Mouse (Mus musculus) adrenal gland (tissue): ENCODE results near the gene 4933428G20Rik.

ENCODE experiments used
- intact Hi-C: fragments of 180-260 bp; cut with DNase I; formaldehyde crosslinking; loops from one replicate; pipeline ENCODE4 v1.15.1; 2025

Gene 4933428G20Rik

DNA sequence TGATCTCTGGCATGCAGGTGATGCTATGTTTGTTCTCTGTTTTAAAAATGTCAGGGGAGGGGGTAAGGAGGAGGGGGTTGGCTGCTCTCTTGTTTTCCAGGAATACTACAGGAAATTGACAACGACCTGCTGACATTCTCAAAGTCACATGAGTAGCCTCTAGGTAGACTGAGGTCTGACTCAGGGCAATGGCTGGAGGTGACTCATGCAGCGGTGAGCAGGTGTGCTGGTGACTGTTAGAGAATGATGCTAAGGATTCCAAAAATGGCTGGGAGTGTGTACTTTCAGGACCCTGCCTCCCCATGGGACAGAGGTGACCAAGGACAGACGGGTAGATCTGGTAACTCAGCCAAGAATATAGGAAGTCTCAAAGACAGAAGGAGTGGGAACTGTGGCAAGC lies 8.1 kb upstream of the 4933428G20Rik start:
- intact Hi-C loops: no loop called here

DNA sequence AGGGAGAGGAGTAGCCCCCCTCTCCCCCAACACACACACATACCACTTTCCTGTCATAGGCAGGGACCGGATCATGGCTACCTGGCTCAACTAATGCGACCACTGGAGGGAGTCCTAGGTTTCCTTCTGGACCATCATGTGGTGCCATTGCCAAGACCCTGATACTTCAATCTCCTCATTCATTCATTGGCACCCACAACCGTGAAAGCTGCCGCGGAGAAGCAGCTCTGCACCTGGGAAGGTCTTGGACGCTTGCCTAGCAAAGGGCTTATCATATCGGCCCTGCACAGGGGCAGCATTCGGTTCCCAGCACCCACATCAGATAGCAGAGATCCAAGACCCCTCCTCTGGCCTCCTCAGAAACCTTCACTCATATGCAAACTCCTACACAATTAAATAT lies 6.2 kb upstream of the 4933428G20Rik start:
- intact Hi-C loops: no loop called here

DNA sequence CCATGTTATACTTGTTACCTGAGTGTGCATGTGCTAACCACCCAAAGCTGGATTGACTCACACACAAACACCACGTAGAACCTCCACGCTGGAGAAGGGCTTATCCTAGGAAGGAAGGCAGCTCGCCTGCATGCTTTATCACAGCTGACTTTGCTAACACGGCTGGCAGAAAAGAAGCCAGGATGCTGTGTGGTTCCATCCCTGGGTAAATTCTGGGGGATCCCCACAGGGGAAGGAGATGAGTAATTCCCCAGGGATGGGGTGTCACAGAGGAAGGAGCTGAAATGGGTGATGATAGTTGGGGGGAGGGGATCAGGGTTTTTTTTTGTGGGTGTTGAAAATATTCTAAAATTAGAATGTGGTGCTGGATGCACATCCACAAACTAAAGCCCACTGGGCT lies 5.6 kb upstream of the 4933428G20Rik start:
- intact Hi-C loops: no loop called here

DNA sequence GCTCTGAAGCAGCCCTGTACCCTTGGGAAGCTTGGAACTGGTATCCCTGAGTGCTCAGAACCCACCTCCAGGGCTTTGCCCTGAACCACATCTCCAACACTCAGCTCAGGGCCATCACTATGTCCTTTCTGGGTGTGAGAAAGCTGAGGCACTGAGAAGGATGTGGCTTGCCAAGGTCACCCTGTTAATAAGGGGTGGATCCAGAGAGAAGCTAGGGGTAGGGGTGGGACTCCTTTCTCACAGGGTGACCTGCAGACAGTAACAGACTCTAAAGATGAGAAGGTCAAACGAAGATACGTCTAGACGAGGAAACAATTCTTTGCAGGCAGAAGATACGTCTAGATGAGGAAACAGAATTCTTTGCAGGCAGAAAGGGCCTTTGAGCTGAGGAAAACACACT lies 2.7 kb upstream of the 4933428G20Rik start:
- intact Hi-C loops: no loop called here

DNA sequence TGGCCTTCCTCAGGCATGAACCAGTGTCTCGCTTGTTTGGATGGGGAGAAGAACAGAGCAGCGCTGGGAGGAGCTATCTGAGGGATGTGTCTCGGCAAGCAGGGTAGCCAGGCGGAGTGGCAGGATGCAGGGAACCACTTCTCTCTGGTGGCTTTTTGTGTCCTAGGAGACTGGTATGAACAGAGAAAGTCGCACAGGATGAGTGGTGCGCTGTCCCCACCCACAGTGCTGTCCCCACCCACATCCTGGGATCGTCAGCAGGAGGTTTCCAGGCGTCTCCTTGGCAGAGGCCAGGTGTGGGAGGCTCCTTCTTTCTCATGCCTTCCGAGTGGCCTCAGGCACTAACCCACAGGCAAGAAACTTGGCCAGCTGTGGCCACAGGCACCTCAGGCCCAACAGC lies 2.2 kb upstream of the 4933428G20Rik start:
- intact Hi-C loops: no loop called here

DNA sequence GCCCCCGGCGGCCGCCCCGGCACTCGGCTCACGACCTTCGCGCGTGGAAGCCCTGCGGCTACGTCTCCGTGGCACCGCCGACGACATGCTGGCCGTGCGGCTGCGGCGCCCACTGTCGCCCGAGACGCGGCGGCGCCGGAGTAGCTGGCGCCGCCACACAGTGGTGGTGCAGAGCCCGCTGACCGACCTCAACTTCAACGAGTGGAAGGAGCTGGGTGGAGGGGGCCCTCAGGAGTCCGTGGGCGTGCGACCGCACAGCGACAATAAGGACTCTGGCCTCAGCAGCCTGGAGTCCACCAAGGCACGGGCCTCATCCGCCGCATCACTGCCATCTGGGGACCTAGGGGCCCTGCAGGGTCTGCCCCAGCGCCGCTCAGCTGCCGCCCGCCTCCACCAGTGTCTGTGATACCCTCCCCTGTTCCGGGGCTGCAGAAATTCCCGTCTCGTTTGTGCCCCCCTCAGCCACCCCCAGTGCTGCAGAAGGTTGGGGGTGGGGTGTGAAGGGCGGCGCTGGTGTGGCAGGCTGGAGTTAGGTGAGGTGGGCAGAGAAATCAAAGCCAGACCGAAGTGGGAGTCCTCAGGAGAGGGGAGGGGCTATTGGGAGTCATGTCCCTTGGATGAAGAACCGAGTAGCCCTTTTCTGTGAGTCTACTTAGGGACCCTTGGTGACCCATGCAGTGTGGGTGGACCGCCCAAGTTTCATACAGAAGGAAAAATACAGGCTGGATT lies 744 bp upstream of the 4933428G20Rik start:
- intact Hi-C loops: no loop called here

DNA sequence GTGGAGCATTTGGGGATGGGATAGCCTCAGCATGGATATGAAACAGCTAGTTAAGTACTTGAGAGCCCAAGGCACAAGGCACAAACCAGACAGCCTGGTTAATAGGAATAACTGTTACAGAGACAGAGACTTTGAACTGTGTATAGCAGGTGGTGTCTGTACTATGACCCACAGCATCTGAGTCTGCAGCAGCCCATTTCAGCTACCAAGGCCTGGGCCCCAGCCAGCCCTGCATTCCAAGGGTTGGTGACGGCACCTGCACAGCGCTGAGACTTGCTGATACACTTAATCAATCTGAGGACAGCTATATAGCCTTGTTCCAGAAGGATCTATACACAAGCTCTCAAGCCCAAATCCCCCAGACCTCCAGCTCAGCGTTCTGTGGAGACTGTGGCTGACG lies 2.6 kb downstream of the 4933428G20Rik start:
- intact Hi-C loops: no loop called here

DNA sequence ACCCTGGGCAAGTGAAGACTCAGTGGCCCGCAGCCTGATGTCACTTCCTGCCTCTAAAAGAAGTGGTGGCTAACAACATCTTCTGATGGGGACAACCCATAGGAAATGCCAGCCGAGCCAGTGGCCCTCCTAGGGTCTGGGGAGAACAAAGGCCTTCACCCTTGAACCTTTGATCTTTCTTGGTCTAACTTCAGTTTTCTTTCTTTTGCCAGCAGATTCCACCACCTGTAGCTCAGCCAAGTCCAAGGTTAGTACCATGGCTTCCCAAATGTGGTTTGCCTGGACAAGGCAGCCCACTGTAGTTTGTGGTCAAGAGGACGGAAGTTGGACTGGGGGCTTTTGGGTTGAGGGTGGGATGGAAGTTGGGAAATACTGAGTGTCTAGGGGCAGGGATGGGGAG lies 7.3 kb downstream of the 4933428G20Rik start:
- intact Hi-C loops: no loop called here

DNA sequence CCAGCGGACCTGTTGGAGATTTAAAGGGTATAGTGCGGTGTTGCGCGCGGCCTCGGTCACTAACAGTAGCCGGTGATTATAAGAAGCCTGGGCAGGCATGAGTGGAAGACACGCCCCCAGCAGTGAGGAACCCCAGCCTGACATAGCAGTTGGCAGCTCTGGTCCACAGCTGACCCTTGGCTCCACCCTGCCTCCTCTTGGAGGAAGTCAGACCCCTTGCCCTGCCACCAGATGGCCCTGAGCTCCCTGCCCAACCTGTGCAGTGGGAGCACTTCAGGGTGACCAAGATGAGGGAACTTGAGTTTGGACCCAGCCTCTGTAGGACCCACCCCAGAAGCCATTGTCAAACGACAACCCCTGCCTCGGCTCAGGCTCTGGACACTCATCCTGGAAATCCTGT lies 8.5 kb downstream of the 4933428G20Rik start:
- intact Hi-C loops: no loop called here

DNA sequence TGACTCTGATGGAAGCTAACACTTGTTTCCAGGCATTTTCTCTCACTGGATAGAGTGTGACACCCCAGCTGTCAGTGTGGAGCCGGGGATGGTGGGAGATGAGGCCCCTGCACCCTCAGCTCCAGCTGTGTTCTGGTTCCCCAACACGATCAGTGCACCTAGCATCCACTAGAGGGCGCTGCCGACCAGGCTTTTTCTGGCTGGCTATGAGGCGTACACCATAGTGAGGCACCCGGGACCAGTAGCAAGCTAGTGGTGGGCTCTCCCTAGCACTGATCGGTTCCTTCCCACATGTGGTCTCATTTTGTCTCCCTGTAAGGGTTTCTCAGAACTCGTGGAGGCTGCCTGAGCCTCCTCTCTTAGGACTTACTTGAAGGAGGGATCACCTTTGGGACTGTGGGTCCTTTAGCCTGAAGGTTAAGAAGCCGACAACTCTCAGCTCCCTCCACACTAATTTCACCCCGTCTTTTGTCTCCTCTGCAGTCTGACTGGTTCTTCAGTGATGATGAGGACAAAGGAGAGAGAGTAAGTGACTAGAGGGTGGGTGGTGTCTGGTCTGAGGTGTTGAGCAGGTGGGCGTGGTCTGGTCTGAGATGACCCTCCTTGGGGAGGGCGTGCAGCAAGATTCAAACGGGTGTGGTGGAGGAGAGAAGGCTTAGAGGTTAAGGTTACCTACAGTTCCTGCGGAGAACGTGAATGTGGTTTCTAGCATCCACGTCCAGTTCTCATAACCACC lies 10.4 kb downstream of the 4933428G20Rik start:
- intact Hi-C loops: loop anchor here (2.0 to 5.0 kb wide), 2 partner anchors 88 to 129 kb away; partner anchors contain the start of gene Srcin1

DNA sequence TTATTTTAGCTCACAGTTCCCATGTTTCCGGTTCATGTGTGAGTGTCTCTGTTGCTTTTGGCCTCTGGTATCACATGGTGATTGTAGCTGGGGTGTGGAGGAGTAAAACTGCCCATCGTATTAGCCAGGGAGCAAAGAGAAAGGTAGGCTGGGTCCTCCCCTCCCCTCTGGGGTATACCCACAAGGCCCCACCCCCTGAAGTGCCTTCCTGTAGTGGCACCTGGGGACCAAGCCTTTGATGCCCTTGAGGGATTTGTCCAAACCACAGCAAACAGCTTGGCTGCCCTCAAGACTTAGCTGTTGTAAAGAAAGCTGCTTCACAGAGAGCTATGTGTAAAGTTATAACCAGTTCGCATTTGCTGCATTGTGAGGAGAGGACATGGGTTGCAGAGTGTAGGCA lies 12.5 kb downstream of the 4933428G20Rik start:
- intact Hi-C loops: loop anchor here (2.0 to 5.0 kb wide), 2 partner anchors 90 to 131 kb away; partner anchors contain the start of gene Srcin1

DNA sequence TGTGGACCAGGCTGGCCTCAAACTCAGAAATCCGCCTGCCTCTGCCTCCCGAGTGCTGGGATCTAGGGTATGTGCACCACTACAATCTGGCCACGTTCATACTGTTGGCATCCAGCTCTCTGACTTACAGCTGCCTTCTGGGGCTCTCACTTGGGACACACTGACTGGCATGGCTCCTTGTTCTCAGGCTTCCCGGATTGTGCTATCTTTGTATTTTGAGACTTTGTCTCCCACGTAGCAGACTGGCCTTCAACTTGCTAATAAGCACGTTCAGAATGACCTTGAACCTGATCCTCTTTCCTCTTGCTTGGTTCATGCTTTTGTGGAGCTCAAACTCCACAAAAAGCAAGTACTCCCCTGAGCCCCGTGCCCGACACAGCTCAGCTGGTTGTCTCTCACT lies 14.5 kb downstream of the 4933428G20Rik start:
- intact Hi-C loops: loop anchor here (5.0 kb wide), 1 partner anchor 92 kb away; the partner anchor contains the start of gene Srcin1

DNA sequence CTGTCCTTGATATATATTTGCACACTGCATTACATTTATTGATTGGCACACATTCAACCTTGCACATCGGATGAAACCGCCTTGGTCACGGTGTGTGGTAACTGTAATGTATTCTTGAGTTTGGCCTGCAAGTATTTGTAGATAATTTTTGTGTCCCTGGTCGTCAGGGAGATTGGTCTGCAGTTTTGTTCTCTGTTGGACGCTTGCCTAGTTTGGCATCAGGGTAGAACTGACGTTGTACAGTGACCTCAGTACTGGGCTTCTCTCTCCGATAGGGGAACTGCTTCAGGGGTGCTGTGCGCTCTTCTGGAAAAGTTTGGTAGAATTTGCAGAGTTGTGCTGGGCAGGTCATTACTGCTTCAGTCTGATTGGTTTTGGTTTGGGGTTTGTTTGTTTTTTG lies 20.3 kb downstream of the 4933428G20Rik start:
- intact Hi-C loops: no loop called here

DNA sequence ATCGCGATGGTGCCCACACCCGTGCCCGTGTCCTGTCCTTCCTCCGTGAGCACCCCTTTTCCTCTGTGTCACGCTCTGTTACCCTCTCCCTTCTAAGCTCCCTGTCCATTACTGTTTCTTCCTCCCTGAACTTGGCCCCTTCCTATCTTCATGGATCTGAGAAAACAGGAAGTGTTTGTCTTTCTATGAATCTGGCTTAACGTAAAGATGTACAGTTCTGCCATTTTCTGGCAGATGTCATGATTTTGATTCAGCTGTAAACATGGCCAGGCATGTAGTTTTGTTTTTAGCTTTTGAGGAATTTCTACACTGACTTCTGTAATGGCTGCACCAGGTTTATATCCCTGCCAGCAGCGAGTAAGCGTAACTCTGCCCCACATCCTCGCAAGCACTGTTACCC lies 21.1 kb downstream of the 4933428G20Rik start:
- intact Hi-C loops: no loop called here

DNA sequence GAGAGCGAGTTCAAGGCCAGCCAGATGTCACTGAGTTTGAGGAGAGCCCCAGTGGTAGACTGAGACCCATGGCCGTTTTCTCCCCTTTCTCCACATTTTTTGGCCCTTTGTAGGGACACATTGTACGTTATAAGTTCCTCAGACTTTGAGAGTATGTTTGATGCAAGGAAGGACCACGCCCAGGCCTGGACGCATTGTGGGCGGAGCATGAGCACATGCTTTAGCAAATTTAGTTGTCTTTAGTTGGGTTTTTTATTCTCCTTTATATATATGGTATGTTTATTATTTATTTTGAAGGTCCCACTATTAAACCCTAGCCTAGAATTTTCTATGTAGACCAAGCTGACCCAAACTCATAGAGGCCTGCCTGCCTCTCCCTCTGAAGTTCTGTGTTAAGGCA lies 21.8 kb downstream of the 4933428G20Rik start:
- intact Hi-C loops: no loop called here

DNA sequence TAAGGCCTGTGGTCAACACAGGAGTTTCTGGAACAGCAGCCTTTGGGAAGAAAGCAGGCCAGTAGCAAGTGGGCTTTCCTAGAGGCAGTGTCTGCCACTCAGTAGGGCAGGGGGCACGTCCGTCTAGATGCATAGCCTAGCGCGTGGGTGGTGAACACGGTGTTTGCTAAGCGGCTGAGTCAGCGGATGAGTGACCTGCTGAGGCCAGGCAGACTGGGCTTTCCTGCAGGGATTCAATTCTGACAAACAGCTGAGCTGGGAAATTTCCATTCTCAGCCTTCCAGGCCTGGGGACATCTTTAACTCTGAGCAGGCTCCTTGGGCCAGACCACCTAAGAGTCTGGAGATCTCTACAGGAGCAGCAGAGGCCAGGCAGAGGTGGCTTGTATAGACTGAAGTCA lies 22.7 kb downstream of the 4933428G20Rik start:
- intact Hi-C loops: no loop called here

DNA sequence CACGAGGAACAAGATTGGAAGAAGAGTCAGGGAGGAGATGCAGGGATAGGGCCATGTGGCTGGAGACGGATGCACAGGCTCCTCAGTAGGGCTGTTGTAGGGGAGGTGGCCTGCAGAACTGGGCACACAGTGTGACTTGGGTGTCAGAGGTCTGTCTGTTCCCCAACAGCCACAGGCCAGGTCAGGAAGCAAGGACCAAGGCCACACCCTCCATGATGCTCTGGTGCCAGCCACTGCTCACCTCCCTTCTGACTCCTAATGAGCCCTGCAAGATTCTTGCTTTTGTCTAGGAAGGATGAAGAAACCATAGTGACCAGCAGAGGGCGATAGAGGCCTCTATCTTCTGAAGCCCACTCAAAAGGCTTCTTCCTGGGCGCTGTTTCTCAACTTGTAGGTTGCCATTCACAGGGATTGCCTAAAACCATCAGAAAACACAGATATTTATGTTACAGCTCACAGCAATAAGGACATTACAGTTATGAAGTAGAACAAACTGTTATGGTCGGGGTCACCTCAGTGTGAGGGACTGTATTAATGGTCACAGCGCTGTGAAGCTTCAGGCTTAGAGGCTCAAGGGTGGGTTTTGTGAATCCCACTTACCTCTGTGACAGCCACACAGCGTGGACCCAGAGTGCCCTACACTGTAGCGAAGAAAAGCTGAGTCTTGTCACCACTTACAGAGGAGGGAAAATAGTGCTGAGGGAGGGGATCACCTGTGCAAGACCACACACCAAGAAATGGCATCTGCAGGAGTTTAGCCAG lies 23.6 kb downstream of the 4933428G20Rik start:
- intact Hi-C loops: no loop called here

DNA sequence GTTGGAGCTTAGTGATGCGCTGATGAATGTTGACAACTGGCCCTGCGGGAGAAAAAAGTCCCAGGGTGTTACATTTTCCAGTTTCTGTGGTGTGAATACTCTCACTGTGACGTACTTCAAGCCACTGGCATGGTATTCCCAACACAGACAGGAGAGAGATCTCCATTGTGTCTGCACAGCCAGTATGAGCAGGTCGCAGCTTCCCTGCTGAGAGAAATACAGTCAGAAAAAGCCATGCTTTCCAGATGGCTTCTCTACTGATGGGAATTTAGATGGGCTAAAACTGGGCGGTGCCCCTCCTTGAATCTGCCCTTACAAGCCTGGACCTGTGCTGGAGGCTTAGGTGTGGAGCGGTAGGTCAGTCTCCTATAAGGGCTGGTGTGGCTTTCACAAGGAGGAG lies 28.9 kb downstream of the 4933428G20Rik start:
- intact Hi-C loops: no loop called here

DNA sequence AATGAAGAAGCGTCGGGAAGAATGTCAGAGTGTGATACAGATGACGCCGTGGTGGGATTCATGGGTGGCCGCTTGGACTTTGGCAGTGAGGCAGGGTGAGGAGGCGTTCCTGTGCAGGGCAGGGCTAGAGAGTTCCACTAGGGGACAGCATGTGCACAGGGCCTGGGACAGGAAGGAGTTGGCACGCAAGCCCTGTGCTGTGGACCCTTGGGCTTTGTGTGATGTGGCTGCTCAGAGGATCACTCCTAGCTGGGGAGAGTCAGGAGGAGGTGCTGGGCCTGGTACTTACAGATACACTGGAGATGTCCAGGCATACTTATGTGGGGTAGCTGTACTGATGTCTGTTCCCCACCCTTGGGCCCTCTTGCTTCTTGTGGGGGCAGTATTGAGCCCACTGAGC lies 30.3 kb downstream of the 4933428G20Rik start:
- intact Hi-C loops: loop anchor here (1.0 to 10.0 kb wide), 3 partner anchors 38 to 115 kb away; partner anchors contain the start of gene Gpr179

DNA sequence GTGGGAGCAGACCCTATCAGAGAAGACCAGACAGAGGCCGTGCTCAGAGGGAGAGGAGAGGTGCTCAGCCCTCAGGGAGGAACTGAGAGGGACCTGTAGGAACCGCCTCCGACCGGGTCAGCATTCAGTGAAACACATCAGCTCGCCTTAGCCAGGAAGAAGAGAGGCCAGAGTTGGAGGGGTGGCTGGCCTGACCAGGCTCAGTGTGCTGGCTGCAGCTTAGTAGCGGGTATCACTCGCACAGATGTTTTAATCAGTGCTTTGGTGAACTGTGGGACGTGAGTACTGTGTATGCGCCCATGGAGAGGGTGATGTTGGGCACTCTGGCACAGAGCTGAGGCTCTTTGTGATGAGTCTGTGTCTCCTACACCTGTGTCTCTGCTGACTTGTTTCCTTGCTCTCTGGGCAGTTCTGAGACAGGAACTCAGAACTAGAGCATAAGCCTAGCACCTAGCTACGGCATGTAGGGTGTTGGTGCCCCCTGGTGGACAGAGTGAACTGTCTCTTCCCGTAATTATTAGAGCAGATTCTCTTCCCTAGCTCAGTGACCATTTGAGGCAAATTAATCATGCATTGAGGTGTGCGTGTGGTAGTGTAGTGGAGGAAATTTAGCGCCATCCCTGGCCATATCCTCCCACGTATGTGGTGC lies 31.4 kb downstream of the 4933428G20Rik start:
- intact Hi-C loops: loop anchor here (1.0 to 10.0 kb wide), 3 partner anchors 36 to 114 kb away; partner anchors contain the start of gene Gpr179
